Mouse (Mus musculus) monocyte, adult 5-6 weeks (primary cell): ENCODE measurements around the gene Chchd5. TPM values are rescaled to one million over a fixed set of nuclear protein-coding genes. Genes with fewer than 3 reads are reported as not detected.
A peak's percentile ranks its signal among the peaks of the same experiment; 100 is the strongest.

Experiments
- ATAC-seq: fragments of 153-309, 156-312 bp; replicated peaks from 2 replicates; pipeline ENCODE4 v1.8.0; 2017; ENCODE audit warnings: mild to moderate bottlenecking; ENCODE audit not compliant: low TSS enrichment, insufficient number of reproducible peaks, severe bottlenecking, poor library complexity, low FRiP score
- total RNA-seq: library from RNA; stranded (forward); fragments of 200-1000, 200-491, 200-594 nt; gene quantifications from 3 replicates; pipeline ENCODE4 v1.2.3, GENCODE M21; 2017

The Chchd5 gene
- total RNA-seq, result 1.4 to 12.5 TPM (median 5.5 TPM) in 3 replicates

GRCm38 (mm10) chr2:129129412-129129929, at the start of gene Chchd5:
Gene Chchd5 (plus strand): TSS chr2:129129700.
- ATAC-seq, result peak; percentile 100

- no peak for ATAC-seq
These were observed 48.4 kb upstream of the Chchd5 start for GRCm38 (mm10) chr2:129081097-129081496.

GRCm38 (mm10) chr2:129083514-129083913, 46.0 kb upstream of the Chchd5 start:
- no peak for ATAC-seq

GRCm38 (mm10) chr2:129084959-129085358, 44.5 kb upstream of the Chchd5 start:
- ATAC-seq, result no peak

GRCm38 (mm10) chr2:129087520-129087919, 42.0 kb upstream of the Chchd5 start:
- ATAC-seq, result no peak

GRCm38 (mm10) chr2:129090370-129090769, 39.1 kb upstream of the Chchd5 start:
- ATAC-seq, result no peak

GRCm38 (mm10) chr2:129092810-129093209, 36.7 kb upstream of the Chchd5 start:
- no peak for ATAC-seq

GRCm38 (mm10) chr2:129093926-129094724, 35.4 kb upstream of the Chchd5 start:
- ATAC-seq, result no peak

GRCm38 (mm10) chr2:129100784-129101310, 28.7 kb upstream of the Chchd5 start, which contains the start of gene Polr1b:
Gene Polr1b (plus strand): TSS chr2:129100995.
- peak; percentile 99 for ATAC-seq

GRCm38 (mm10) chr2:129112924-129113323, 16.6 kb upstream of the Chchd5 start:
- no peak for ATAC-seq

GRCm38 (mm10) chr2:129115706-129116367, 13.7 kb upstream of the Chchd5 start:
- no peak for ATAC-seq

- no peak for ATAC-seq
These were observed 13.1 kb upstream of the Chchd5 start for GRCm38 (mm10) chr2:129116368-129116739.

GRCm38 (mm10) chr2:129118061-129118460, 11.4 kb upstream of the Chchd5 start:
- ATAC-seq, result no peak

- no peak for ATAC-seq
These were observed 7.5 kb upstream of the Chchd5 start for GRCm38 (mm10) chr2:129121986-129122385.

- no peak for ATAC-seq
These were observed 566 bp downstream of the Chchd5 start for GRCm38 (mm10) chr2:129129987-129130545.

GRCm38 (mm10) chr2:129130776-129131175, 1.3 kb downstream of the Chchd5 start:
- ATAC-seq, result no peak

GRCm38 (mm10) chr2:129132231-129132630, 2.7 kb downstream of the Chchd5 start:
- ATAC-seq, result no peak

GRCm38 (mm10) chr2:129133006-129133805, 3.7 kb downstream of the Chchd5 start:
- no peak for ATAC-seq
